Mouse (Mus musculus) liver, adult 2 months (tissue): ENCODE results near the gene Serpine2.

Experiments
- CTCF ChIP-seq: fragments of 200-500 bp; IDR thresholded peaks from 2 replicates; pipeline ENCODE4 v1.5.1; 2011; ENCODE audit warnings: low read depth, low read length, control low read depth
- POLR2A ChIP-seq: fragments of 200-500 bp; IDR thresholded peaks from 2 replicates; pipeline ENCODE4 v1.6.1; 2011; ENCODE audit warnings: low read length, control low read depth; ENCODE audit not compliant: insufficient read depth; ENCODE audit errors: extremely low read depth

- no peak for TF ChIP-seq CTCF
- TF ChIP-seq POLR2A, result no peak
Measured at GRCm38 (mm10) chr1:79757161-79757560, 103.8 kb downstream of the Serpine2 start.
